Mouse (Mus musculus) T-helper 17 cell (primary cell): ENCODE results near the gene Treml1.

Experiments
- in situ Hi-C, 2 experiments: fragments of 300-600 bp; cut with MboI, MseI; formaldehyde crosslinking; loops; 1 replicate in 1 of 2; 2 replicates in 1 of 2; pipeline ENCODE4 v1.15.1; 2025; ENCODE audit warnings: high pct_unique_total_duplicates in 2 of 2

The Treml1 gene

GRCm38 (mm10) chr17:48357892-48358291 lies 1.8 kb upstream of the Treml1 start:
- in situ Hi-C loops = loop anchor here in 1 of 2 experiments (10.0 to 25.0 kb wide), 2 partner anchors 837 to 1529 kb away; no protein-coding TSS in a partner anchor

DNA sequence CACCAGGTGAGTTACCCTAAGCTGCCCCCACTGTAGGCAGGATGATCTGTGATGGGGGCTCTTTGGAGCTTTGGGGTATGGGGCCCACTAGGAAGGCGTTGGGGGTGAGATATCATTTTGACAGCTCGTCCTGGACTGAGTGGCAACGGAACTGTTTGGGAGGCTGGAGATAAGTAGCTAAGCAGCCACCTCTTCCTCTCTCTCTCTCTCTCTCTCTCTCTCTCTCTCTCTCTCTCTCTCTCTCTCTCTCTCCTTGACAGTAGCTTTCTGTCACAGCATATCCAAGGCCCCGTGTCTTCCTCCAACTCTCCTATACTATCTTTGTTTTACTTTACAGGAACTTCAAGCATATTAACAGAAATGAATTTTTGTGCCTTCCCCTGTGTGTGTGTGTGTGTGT lies 746 bp downstream of the Treml1 start:
- in situ Hi-C loops = loop anchor here (10.0 to 25.0 kb wide), 2 partner anchors 226 to 1527 kb away; no protein-coding TSS in a partner anchor

DNA sequence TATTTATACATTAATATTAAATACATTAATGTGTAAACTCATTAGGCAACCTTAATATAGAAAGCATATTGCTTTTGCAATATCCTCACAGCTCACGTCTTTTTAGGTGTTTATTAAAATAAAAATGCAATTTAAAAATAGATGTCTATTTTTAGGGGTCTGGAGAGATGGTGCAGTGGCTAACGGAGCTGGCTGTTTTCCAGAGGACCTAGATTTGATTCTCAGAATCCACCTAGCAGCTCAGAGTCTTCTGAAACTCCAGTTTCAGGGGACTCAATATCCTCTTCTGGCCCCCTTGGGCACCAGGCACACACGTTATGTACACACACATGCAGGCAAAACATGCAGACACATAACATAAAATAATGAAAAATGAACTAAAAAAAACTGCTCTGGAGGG lies 2.6 kb downstream of the Treml1 start:
- in situ Hi-C loops = loop anchor here (10.0 to 25.0 kb wide), 2 partner anchors 228 to 1525 kb away; no protein-coding TSS in a partner anchor

GRCm38 (mm10) chr17:48362966-48363365 lies 3.2 kb downstream of the Treml1 start:
- in situ Hi-C loops = loop anchor here (10.0 to 25.0 kb wide), 2 partner anchors 228 to 1524 kb away; no protein-coding TSS in a partner anchor

GRCm38 (mm10) chr17:48363421-48363965 lies 3.8 kb downstream of the Treml1 start:
- in situ Hi-C loops = loop anchor here (10.0 to 25.0 kb wide), 2 partner anchors 229 to 1524 kb away; no protein-coding TSS in a partner anchor

DNA sequence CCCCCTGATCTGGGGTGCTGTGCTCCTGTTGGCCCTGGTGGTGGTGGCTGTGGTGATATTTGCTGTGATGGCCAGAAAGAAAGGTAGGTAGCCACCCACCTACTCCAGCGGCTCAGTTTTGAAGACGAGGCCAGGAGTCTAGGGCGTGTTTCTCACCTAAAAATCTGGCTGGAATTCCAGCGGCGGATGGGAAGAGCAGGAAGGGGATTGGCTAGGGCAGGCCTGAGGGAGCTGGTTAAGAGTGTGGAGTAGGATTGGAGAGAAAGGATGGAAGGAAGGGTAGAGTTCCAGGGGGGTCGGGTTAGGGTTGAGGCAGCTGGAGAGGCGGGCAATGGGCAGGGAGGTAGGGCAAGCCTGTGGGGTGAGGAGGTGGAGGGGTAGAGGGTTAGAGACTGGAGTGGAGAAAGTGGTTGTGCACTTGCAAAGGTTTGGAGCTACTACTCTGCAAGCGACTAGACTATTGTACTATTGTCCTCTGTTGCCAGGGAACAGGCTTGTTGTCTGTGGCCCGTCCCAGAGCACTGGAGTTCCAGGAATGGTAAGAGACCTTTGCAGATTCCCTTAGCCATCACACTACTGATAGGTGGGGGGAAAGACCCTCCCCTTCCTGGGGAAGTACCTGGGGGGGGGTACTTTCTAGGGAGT lies 5.9 kb downstream of the Treml1 start:
- in situ Hi-C loops = loop anchor here (10.0 to 25.0 kb wide), 2 partner anchors 231 to 1522 kb away; no protein-coding TSS in a partner anchor

- in situ Hi-C loops = loop anchor here (10.0 to 25.0 kb wide), 2 partner anchors 232 to 1520 kb away; no protein-coding TSS in a partner anchor
Measured at GRCm38 (mm10) chr17:48366806-48367205, 7.1 kb downstream of the Treml1 start.

GRCm38 (mm10) chr17:48371621-48372020 lies 11.9 kb downstream of the Treml1 start:
- in situ Hi-C loops = loop anchor here in 1 of 2 experiments (25.0 kb wide), 1 partner anchor 1516 kb away; no protein-coding TSS in a partner anchor

GRCm38 (mm10) chr17:48372987-48373386 lies 13.3 kb downstream of the Treml1 start:
- in situ Hi-C loops = loop anchor here in 1 of 2 experiments (25.0 kb wide), 1 partner anchor 1514 kb away; no protein-coding TSS in a partner anchor

- in situ Hi-C loops = no loop called here
Measured at GRCm38 (mm10) chr17:48376102-48376501, 16.4 kb downstream of the Treml1 start.

DNA sequence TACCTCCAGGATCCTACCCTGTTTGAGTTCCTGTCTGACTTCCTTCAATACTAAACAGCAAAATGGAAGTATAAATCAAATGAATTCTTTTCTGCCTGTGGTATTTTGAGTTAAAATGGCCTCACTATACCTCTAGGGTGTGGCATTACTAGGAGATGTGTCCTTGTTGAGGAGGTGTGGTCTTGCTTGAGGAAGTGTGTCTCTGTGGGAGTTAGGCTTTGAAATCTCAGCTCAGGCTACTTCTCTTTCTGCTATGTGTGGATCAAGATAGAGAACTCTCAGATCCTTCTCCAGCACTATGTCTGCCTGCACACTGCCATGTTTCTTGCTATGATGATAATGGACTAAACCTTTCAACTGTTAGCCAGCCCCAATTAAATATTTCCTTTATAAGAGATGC lies 19.3 kb downstream of the Treml1 start:
- in situ Hi-C loops = no loop called here

GRCm38 (mm10) chr17:48385786-48386461 lies 26.2 kb downstream of the Treml1 start:
- in situ Hi-C loops = no loop called here

DNA sequence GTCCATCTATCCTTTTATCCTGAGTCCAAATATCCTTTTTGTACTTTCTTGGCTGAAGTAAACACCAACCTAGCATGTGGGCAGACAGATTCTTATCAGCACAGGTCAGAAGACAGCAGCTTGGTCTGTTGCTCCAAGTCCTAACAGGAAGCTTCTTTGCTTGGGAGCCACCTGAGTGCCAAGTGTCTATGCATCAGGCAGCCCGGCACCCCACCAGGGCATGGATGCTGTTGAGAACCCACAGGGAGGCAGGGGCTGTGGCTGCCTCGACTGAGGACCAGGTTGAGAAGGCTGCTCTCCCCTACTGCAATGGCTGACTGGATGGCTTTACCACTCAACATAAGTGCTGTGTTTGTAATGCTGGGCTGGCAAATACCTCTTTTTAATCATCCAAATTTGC lies 28.9 kb downstream of the Treml1 start:
- in situ Hi-C loops = no loop called here

DNA sequence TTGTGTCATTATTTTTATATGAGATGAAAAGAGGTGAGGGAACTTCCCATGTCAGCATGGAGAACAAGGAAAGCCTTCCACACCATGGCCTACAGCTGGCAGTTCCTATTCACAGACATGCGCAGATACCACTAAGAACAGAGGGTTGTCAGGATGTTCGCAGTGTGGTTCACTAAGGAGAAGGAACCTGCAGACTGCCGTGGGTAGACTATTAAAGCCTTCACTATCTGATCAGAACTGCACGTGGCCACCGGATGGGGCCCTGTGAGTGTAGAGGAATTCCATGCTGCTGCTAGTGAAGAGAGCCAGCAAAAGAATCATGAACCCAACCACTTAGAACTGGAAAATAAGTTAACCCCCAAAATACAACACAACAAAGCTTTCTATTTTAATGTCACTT lies 29.7 kb downstream of the Treml1 start:
- in situ Hi-C loops = no loop called here

- in situ Hi-C loops = no loop called here
Measured at GRCm38 (mm10) chr17:48391446-48391845, 31.7 kb downstream of the Treml1 start.

DNA sequence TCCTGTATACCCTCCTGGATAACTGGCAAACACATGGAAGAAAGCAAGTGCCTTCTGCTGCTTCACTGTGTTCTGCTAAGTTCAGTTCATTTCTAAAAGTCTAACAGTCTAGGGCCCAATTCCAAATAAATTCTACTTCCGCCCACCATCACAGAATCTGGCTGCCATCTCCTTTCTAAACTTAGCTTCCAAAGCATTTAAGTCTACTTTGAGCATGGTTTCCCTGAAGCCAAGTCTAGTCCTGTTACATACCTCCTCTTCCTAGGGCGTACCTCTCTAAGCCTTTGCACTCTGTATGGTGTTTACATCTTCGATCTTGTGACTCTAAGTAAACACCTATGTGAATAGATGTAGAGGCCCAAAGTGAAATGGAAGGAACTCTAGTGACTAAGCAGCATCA lies 32.9 kb downstream of the Treml1 start:
- in situ Hi-C loops = no loop called here

GRCm38 (mm10) chr17:48401710-48402109 lies 42.0 kb downstream of the Treml1 start:
- in situ Hi-C loops = loop anchor here in 1 of 2 experiments (10.0 kb wide), 1 partner anchor 877 kb away; no protein-coding TSS in a partner anchor

DNA sequence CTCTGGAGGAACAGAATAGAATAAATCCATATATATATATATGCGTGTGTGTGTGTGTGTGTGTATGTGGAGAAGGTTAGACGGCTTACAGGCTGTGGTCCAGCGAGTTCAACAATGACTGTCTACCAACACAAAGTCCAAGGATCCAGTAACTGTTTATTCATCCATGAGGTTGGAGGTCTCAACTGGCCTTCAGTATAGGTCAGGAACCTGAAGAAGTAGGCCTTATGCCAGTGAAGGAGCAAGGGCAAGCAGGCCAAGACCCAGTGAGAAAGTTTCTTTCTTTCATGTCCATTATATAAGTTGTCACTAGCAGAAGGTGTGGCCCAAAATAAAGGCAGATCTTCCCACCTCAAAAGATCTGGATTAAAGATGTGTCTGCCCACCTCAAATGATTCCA lies 43.0 kb downstream of the Treml1 start:
- in situ Hi-C loops = loop anchor here in 1 of 2 experiments (10.0 kb wide), 1 partner anchor 878 kb away; no protein-coding TSS in a partner anchor

DNA sequence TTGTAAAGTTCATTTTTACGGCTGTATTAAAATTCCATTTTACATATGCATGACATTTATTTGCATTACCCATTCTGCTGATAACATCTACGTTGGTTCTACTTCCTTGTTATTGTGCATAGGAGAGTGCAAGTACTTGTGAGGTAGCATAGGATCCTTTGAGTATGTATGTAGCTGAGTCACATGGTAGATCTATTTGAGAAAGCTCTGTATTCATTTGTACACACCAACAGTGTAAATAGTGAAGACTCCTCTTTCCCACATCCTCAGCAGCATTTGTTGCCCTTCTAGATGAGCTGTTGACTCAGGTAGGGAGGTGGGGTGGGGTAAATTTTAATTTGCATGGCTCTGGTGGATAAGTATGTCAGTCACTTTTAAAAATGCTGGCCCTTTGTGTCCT lies 44.1 kb downstream of the Treml1 start:
- in situ Hi-C loops = loop anchor here in 1 of 2 experiments (10.0 kb wide), 1 partner anchor 879 kb away; no protein-coding TSS in a partner anchor

DNA sequence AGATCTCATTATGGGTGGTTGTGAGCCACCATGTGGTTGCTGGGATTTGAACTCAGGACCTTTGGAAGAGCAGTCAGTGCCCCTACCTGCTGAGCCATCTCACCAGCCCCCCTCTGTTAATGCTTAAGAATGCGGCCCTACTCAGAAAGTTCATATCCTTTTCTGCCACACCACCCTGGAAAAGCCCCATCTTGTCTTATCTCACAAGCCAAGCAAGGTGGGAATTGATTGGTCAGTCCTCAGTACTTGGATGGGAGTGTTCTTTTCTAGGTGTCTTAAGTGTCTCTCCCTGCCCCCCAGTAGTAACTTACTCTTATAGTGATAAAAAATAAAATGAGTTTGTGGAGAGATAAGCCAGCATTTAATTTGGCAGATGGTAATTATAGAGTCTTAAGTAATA lies 45.0 kb downstream of the Treml1 start:
- in situ Hi-C loops = loop anchor here (5.0 to 10.0 kb wide), 2 partner anchors 102 to 880 kb away; no protein-coding TSS in a partner anchor

DNA sequence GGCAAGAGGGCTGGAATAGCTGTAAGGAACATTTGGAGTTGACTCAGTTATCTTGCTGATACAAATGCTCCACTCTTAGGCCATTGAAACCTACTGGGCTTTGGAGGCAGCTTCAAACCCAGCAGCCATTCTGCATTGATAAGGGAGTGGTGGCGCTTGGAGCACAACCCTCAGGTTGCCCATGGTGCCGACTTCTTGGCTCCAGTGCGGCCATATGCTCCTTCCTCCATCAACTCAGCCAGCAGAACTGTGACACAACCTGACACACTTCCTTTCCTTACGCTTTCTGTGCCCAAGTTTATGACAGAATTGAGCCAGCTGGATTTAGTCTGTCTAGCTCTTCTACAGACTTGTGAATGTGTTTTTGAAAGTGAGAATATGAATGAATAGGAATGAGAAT lies 47.4 kb downstream of the Treml1 start:
- in situ Hi-C loops = loop anchor here (5.0 to 10.0 kb wide), 2 partner anchors 105 to 882 kb away; no protein-coding TSS in a partner anchor
